Mouse (Mus musculus) frontal cortex, postnatal 36 days (tissue): ENCODE measurements around the gene Hexim1.

ENCODE experiments used
- DNase-seq, 2 experiments: peaks; one replicate each; pipeline ENCODE4 v3.0.0; 2022; ENCODE audit warnings: low spot score in 2 of 2

Gene Hexim1

DNA sequence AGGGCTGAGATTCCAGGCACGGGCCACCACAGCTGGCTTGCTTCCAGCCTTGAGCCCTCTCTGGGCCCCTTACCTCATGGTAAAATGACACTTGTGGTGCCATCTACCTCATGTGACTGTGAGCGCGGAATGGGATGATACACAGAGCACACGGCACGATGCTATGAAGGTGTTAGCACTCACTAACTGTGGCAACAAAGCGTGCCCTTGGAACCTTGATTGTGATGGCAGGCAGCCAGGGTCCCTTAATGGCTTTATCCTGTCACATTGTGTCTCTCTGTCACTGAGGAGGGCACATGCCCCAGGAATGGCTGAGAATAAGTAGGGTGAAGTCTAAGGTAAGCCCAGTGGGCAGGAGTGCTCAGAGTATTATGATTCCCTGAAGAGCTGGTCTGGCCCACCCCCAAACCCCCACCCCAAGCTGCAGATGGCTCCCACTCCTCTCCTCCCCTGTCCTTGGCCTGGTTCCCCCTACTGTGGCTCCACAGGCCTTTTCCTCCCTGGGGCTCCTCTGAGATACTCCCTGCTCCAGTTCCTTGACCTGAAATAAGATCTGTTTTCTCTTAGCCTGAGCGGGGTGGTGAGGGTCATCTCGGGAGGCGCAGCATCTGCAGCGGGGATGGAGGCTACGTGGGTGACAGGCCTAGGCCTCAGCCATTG lies 17.4 kb upstream of the Hexim1 start:
- no peak for DNase-seq

DNA sequence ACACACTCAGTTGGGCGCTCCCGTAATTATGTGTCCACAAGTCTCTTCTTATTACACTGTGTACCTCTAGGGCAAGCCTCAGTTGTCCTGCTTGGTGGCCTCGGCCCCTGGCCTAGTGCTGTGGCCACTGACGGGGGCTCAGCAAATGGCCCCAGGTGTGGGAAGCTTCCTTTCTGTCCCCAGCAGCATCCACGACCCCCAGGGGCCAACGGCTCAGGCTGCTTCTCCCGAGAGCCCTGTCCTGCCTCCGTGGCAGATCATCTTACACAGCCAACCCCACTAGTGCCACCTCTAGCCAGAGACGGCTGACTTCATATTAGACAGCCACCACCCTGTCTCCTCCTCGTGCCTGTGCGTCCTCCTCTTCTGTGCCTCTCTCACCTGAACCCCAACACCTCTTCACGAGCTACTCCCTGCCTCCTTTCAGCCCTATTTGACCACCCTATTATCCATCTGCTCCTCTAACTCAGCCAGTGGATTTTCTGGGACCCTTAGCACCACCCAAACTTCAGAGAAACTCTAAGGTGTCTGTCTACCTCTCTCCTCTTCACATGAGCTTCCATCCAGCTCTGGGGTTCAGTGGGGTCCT lies 16.6 kb upstream of the Hexim1 start:
- no peak for DNase-seq

DNA sequence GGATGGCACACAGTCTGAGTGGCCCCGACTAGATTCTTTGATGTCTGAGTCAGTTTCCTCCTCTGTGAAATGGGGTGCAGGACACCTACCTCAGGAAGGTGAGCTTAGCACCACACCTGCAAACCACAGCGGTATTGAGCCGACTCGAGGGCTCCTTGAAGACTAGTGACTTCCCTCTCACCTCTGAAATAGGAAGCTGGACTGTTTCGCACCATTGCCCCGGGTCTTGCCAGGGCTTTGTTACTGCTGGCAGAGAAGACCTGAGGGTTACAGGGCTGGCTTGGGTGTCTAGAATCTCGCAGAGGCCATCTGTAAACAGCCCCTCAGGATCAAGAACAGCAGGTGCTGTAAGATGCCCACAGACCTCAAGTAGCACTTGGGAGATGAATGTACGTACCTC lies 15.7 kb upstream of the Hexim1 start:
- DNase-seq = no peak

DNA sequence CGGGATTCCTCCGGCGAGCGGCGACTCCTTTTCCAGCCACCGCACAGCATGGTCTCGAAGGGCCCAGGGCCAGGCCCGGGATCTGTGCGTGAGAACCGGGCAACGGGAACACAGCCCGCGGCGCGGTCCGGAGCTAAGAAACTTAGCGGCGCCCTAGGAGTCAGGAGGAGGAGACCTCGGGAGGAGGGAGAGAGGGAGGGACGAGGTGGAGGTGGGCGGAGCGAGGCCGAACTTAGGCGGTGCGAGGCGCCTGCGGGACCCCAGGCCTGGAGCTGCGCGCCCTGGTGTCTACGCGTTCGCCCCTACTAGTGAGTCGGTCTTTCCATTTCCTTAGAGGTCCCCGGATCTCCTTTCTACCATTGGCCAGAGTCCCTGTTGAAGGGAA lies 14.6 kb upstream of the Hexim1 start, which contains the start of the genes Plcd3 and Acbd4:
Gene Plcd3 (minus strand): TSS at position 178 of the 385 bp plus-strand sequence.
Gene Acbd4 (plus strand): TSS at position 202 of the 385 bp plus-strand sequence.
- peak; percentile 62 to 69 for DNase-seq

DNA sequence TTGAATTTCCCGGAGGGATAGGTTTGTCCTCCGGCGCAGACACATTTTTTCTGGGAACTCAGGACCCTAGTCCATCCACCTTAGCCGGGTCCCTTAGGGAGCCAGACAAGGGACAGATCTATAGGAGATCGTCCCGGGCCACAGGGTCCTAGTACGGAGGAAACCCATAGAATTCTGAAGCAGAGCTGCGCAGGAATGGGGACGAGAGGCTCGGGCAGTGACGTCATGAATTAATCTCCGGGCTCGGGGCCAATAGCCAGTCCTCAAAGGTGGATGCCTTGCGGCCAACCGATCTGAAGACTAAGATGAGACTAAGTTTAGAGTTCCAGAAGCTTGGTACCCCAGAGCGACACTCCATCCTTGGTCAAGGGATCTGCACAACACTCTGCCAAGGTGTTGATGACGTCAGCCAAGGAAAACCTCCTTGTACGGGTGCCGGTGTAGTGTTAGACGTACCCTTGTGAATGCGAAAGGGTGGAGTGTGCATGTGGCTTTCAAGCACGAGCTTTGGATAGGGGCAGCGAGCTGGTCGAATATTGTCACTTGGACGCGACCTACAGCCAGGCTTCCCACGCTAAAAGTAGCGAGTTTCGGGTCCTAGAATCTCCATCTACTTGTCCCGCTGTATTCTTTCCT lies 14.0 kb upstream of the Hexim1 start:
- DNase-seq = peak; percentile 77 to 84

DNA sequence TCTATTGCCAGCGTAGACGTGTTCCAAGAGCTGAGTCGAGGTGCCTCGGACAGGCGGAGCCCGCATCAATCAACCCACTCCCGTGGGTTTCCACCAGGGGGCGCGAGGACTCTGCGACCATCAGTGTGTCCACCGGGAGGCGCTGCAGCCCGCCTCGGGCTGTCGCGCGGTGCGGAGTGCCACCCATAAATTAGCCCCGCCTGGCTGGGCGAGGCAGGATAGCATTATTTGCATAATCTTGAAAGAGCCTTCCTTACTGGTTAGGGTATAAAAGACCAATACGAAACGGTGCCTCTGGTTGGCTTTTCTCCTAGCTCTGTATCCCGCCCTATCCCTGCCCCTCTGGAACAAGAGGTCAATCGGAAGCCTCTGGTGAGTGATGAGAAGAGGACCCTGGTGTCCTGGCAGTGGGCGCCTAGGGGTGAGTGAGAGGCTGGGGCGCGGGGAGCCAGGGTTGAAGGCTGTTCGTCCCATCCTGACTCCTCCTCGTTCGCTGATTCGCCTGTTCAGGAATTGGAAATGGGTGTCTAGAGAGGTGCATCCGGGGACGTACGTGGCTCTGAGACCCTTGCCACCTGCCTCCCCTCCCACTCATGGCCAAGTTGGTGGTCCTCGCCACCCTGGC lies 13.2 kb upstream of the Hexim1 start:
- peak; percentile 97 to 98 for DNase-seq

DNA sequence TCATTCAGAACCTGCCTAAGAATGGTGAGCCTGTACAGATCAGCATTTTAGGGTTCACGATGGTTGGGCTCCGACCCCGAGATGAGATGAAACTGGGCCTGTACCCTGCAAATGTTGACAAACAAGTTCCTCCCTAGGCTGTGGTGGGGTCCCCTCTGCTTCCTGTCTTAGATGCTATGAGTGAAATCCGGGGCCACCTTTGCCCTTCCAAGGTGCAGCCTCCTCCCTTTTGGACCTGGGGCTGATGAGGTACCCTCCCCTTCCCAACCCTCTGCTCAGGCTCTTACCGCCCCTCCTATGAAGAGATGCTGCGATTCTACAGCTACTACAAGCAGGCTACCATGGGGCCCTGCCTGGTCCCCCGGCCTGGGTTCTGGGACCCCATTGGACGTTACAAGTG lies 12.4 kb upstream of the Hexim1 start:
- DNase-seq = no peak

DNA sequence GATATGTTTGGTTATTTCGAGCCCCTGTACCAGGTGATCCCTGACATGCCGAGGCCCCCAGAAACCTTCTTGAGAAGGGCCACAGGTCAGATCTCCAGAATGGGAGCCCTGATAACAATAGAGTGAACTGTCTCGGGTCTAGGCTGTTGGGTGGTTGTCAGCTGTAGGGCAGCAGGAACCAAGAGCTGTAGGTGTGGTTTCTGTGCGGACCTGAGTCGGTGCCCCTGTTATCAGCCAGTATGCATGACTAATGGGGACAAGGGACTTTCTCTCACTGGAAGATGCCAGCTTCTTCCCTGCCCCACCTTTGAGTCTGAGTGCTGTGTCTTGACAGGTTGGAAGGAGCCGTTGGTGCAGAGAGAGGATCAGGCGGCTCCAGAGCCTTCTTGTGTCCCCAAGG lies 11.6 kb upstream of the Hexim1 start:
- DNase-seq = no peak

DNA sequence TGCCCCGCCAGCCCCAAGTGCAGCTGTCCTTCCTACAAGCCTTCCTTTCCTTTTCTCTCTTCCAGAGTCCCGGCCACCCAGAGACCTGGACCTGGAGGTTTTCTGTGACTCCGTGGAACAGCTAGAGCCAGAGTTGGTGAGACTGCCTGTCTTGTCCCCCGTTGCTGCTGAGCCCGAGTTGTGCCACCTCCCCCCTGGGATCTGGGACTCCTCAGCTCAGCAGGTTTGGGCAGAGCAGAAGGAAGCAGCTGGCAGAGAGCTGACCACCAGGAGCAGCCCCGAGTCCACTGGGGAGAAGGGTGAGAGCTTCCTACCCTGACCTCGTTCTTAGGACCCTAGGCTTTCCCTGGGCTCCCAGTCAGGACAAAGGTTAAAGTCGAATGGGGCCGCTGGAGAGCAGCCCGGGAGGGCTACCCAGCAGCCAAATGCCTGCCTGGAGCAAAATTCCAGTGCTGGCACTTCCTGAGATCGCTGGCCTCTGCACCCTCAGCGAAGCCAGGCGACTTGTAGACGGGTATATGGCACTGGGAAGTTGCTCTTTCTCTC lies 10.8 kb upstream of the Hexim1 start:
- no peak for DNase-seq

DNA sequence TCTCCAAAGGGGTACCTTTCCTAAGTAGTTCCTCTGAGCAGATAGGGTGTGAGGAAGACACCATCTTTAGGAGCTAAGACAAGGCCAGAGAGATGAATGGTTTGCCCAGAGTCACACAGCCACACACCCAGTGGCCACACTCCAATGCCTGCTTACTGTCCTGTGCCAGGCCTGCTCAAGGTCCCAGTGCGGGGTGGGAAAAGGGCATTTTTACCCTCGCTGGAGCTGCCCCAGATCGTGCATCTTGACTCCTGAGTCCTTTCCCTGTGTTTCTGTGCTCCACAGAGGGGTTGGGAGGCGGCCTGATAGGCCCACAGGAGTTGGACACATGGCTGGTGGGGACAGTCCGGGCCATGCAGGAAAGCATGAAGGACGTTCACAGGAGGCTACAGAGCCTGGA lies 10.2 kb upstream of the Hexim1 start:
- DNase-seq = no peak

DNA sequence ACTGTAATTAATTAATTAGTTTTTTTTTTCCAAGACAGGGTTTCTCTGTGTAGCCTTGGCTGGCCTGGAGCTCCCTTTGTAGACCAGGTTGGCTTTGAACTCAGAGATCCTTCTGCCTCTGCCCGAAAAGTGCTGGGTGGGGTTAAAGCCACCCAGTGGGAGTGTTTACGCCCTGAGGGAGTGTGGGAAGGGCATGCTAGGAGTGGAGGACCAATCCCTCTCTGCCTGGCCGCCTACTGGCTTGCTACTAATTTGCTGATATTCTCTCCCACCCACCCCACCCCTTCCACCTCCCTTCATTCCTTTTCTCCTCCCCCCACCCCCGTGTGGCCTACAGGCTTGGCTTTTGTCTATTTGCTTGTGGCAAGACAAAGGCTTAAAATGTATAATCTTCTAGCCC lies 9.6 kb upstream of the Hexim1 start:
- no peak for DNase-seq

DNA sequence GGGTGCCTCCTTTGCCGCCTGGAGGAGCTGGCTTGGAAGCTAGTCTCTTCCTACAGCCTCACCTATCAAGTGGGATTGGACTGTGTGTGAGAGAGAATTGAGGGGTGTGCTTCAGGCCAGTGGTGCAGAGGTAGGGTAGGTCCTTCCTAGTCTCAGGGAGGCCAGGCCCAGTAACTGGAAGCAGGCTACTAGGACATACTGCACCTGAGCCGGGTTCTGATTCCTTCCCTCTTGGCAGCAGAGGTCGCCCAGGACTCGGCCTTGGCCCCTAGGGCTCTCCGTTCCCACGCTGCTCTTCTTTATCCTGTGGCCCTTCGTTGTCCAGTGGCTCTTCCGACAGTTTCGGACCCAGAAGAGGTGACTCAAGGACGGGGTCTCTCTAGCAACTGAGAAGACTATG lies 4.7 kb upstream of the Hexim1 start:
- no peak for DNase-seq

DNA sequence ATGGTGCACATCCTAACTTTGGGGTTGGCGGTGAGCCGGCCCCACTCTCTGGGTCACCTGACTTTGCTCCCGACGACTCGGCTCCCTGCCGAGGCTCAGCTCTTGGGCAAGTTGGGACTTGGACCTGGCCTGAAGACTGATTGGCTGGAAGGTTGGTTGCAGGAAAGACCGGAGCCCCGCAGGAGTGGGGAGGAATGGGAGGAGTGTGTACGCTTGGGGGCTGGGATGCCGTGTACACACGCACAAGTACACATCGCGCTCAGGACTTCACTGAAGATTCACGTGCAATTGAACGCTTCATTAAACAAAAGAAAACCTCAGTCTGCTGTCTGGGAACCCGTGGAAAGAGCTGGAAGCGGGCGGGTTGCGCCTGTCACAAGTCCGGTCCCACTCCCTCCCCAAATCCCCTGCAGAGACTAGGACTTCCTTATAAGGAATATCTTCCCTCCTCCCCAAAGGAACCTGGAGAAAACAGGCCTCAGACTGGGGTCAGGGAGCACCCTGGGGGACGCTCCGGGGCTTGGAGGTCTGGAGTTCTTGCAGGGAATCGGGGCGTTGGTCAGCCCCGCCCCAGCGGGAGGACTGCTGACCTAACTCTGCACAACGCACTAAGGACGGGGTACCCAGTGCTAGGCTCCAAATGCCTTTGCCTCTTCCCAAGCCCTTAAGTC lies 4.0 kb upstream of the Hexim1 start:
- no peak for DNase-seq

DNA sequence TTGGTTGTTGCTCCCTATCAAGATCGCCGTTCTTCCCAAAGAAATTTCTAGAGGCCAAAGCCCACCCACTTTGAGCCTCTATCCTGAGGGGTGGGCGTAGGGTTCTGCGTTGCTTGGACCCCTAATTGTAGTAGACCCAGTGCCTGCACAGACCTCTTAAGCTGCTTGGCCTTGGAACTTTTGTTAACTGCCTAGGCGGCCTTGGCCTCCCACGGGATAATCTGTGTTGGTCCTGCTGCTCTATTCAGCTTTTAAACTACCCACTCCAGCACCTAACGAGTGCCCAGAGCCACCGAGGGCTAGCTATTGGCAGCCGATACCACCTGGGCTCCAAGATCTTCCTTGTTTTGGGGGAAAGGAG lies 3.5 kb upstream of the Hexim1 start:
- no peak for DNase-seq

DNA sequence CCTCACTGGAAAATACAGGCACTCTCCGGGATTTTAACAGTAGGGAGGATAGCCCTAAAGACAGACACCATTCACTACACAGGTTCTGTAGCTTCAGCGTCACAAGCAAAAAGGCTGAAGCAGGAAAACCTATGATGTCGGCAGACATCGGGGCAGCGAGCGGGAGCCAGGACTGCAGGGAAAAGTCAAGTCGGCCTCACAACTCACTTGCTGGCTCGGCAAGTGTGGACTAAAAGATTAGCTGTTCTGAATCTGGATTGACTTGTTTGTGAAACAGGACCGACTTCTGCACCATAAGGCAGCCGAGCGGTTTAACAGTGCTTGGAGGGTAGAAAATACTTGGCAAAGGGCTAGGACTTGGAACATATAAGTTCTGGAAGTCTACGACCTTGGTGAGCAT lies 3.0 kb upstream of the Hexim1 start:
- no peak for DNase-seq

DNA sequence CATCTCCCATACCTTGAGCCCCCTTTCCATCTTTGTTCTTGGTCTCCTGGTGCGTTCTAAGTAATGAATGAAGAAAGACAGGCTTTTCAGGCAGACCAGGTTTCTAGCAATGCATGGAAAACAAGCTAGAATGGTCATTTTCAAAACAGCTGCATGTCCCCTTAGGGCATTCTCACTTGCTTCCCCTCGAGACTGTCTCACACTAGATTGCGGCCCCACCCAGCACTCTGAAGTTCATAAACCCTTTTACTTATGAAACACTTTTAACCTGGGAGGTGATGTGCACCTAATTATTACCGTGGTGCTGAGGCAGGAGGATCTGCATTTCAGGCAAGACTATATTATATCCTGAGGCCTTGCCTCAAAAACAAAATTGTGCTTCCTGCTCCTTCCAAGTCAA lies 2.3 kb upstream of the Hexim1 start:
- no peak for DNase-seq

DNA sequence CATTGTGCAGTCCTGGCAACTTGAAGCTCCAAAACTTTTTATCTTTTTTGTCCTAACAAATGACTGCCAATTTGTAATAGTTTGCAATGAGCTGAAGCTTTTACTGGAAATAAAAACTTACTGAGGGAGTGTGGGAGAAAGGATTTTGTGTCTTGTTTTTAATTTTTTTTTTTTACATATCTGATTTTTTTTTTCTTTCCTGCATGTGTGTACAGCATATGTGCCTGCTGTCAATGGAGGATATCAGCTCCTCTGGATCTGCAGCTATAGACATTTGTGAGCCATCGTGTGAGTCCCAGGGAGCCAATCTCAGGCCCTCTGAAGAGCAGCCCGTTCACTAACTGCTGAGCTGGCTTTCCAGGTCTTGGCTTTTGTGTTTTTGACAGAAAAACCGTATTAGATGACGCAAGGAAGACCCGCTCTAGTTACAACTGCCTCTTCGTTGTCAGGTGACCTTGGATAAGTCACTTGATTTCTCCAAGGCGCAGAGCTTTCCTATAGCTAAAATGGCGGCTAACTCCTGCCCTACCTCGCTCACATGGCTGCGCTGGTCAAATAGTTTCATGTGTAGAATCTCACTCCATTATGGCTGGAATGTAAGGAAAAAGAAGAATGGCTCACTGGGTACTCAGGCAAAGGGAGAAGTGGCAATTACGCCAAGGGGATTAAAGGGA lies 1.6 kb upstream of the Hexim1 start:
- DNase-seq = no peak

DNA sequence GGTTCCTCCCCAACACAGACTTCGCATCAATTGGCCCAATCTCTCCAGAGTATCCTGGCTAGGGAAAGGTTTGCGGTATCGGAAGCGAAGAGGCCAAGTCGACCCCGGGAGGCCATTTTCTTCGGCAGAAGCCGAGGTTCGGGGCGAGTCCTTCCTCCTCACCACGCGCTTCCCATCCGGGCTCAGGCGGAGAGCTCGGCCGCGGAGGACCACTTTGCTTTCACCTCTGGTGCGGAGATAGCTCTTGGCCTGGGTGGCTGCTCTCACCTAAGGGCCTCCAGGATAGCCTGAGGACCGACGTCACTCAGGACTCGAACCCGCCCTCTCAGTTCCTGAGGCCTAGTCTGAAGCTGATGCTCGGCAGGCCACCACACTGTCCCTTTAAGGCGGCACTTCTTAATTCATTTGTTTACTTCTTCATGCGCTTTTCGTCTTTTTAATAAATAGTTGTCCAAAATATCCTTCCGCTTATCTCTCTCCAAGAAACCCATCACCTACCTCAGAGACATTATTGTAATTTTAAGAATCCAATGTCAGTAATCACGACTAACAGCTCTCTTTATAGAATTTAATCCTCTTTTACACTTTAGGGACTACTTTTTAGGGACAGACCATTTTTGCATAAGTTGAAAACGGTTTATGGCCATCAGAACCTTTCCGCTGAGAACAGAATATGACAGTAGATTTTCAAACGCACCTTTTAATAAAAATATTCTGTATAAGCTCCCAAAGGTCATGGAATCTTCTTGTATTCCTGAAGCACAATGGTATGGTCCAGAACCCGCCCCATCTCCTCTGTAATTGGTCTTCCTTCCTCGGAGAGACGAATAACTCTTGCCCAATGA lies 646 bp upstream of the Hexim1 start:
- DNase-seq = peak; percentile 83 to 85

DNA sequence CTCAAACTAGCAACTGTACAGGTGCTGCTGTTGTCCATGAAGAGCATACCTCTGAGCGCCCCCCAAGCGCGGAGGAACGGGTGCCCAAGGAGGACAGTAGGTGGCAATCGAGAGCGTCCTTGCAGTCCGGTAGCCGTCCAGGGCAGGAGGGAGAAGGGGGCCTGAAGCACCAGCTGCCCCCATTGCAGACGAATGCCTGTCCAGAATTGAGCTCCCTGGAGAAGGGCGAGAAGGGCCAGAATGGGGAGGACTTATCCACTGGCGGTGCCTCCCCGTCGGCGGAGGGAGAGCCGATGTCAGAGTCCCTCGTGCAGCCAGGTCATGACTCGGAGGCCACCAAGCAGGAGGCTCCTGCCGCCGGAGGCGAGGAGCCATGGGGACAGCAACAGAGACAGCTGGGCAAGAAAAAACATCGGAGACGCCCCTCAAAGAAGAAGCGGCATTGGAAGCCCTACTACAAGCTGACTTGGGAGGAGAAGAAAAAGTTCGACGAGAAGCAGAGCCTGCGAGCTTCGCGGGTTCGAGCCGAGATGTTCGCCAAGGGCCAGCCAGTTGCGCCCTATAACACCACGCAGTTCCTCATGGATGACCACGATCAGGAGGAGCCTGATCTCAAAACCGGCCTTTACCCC lies 1.0 kb downstream of the Hexim1 start:
- peak; percentile 68 to 73 for DNase-seq

DNA sequence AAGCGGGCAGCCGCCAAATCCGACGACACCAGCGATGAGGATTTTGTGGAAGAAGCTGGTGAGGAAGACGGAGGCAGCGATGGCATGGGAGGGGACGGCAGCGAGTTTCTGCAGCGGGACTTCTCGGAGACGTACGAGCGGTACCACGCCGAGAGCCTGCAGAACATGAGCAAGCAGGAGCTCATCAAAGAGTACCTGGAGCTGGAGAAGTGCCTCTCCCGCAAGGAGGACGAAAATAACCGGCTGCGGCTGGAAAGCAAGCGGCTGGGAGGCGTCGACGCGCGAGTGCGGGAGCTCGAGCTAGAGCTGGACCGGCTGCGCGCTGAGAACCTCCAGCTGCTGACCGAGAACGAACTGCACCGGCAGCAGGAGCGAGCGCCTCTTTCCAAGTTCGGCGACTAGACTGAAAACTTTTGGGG lies 1.6 kb downstream of the Hexim1 start:
- DNase-seq = no peak
